Mouse (Mus musculus): ENCODE measurements around the gene 1520401A03Rik.

GRCm38 (mm10) chr17:23705525-23706104 lies 17.0 kb downstream of the 1520401A03Rik start:
- no peak for TF ChIP-seq POLR2A (IDR thresholded peaks at IDR 0.05; ENCODE audit: control insufficient read depth, extremely low read depth, insufficient read depth, low read length, poor library complexity)
- TF ChIP-seq CTCF (IDR thresholded peaks at IDR 0.05; ENCODE audit: borderline replicate concordance, control insufficient read depth, extremely low read depth, insufficient read depth, low read length, poor library complexity), result no peak
